Mouse (Mus musculus) embryonic stem cell, embryonic (primary cell): Measurements from ENCODE around the gene Lst1.

Experiments
- CTCF ChIA-PET, 4 experiments: fragments of 300-600 bp in 2 of 4; fragments of 350-600 bp in 2 of 4; sonication (Branson Sonifier 250); formaldehyde crosslinking; loops; one replicate each; lab custom pipeline; 2022; ENCODE audit warnings: inconsistent platforms in 2 of 4; lab: Charles Lee
- POLR2A ChIA-PET, 4 experiments: fragments of 300-600 bp in 2 of 4; fragments of 350-600 bp in 2 of 4; sonication (Branson Sonifier 250); formaldehyde crosslinking; loops; one replicate each; lab custom pipeline; 2022; ENCODE audit warnings: antibody characterized with exemption in 4 of 4, inconsistent platforms in 1 of 4; lab: Charles Lee

Lst1 gene

DNA sequence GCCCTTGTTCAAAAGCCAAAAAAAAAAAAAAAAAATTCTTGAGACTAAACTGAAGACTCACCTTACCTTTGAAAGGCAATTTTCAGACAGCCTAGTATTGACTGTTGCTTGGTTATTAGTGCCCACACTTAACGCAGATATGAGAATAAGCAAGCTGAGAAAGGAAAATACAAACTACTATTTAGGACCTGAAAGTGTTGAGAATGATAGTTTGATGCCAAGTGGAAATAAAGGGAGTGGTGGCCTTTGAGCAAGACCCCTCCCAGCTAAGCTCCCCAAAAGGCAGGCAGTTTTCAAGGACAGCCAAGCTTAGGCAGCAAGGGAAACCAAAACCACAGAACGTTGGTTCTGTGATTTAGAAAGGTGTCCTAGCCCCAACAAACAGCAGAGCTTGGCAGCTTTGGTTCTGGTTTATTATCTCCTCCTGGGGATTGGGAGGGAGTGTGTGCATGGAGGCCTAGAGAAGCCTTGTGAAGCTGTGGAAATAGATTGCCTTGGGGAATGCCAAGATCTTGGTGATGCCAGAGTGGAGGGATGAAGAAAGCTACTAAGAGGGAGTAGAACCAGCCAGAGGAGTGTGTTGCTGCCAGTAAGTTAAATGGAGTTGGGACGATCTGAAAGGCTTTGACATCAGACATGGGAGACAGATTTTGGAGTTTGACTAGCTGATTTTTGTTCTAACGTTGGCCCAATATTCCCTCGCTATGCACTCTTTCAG is 40.2 kb downstream of the Lst1 start:
- POLR2A ChIA-PET: interaction anchor here (0.6 to 24.1 kb wide), 43 partner anchors 2 to 555 kb away, joined by 3 to 561 read pairs (median 5); partner anchors contain the start of genes D17H6S53E (in 3 of the 4), Ddx39b (in 3 of the 4), Apom (in 2 of the 4) and Csnk2b (in 2 of the 4)
- CTCF ChIA-PET: interaction anchor here in 1 of 4 experiments (0.6 to 1.2 kb wide), 3 partner anchors 19 to 111 kb away, joined by 3 to 4 read pairs (median 4); no protein-coding TSS in a partner anchor

DNA sequence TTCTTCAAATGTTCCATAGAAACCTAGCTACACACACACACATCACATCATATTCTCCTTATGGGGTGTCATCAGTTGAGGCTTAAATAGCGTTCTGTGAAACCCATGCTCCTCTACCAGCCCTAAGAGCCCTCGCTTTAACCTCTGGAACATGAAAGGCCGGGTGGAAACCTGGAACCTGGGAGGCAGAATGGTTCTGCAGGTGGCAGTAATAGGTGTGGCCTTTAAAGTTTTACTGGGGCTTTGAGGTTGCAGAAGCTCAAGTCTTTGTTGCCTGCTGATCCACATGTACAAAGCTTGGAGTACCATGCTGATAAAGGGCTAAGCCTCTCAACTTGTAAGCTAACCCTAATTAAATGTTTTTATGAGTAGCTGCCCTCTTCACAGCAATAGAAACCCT is 40.9 kb downstream of the Lst1 start:
- POLR2A ChIA-PET: interaction anchor here (0.6 to 24.1 kb wide), 41 partner anchors 1 to 197 kb away, joined by 3 to 561 read pairs (median 7); partner anchors contain the start of genes D17H6S53E (in 4 of the 4), Ddx39b (in 3 of the 4), Prrc2a (in 3 of the 4) and Apom (in 2 of the 4)
- CTCF ChIA-PET: interaction anchor here in 1 of 4 experiments (0.6 to 0.9 kb wide), 2 partner anchors 21 to 111 kb away, joined by 4 read pairs; no protein-coding TSS in a partner anchor

DNA sequence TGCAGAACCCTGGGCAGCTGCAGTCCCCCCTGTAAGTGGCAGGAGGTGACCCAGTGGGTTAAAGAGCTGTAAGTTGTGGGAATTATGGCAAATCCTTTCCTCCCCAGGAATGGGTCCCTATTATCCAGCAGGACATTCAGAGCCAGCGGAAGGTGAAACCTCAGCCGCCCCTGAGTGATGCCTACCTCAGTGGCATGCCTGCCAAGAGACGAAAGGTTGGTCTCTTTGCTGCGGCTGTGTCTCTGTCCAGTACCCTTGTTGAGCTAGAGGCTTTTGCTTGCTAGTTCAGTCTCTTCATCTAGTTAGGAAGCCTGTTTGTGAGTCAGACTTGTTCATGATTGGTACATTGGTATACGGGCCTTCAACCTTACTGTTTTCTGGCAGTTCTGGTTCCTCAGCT is 42.1 kb downstream of the Lst1 start:
- POLR2A ChIA-PET: interaction anchor here (0.5 to 24.1 kb wide), 35 partner anchors 0 to 196 kb away, joined by 3 to 561 read pairs (median 6); partner anchors contain the start of genes Apom (in 3 of the 4), Prrc2a (in 3 of the 4), D17H6S53E (in 2 of the 4) and Csnk2b (in 1 of the 4)
- CTCF ChIA-PET: interaction anchor here in 1 of 4 experiments (0.6 to 0.8 kb wide), 2 partner anchors 23 to 156 kb away, joined by 3 read pairs; no protein-coding TSS in a partner anchor

DNA sequence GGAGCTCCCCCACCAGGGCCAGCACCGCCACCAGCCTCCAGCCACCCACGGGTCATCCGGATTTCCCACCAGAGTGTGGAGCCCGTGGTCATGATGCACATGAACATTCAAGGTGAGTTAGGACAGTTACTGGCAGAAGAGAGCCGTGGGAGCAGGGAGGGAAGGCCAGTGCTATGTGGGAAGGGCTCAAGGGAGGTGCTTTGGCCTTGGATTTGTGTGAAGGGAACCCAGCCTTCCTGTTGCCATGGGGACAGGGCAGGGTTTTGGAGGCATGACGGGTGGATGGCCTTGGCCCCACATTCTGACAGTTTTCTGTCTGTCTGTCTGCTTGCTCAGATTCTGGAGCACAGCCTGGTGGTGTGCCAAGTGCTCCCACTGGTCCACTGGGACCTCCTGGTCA is 46.3 kb downstream of the Lst1 start:
- ChIA-PET POLR2A (interaction anchor here in 2 of 4 experiments (0.6 to 21.3 kb wide), 16 partner anchors 10 to 189 kb away, joined by 3 to 561 read pairs (median 6); partner anchors contain the start of genes Apom (in 2 of the 2), Csnk2b (in 2 of the 2), D17H6S53E (in 2 of the 2) and Ddx39b (in 2 of the 2)), CTCF (interaction anchor here in 1 of 4 experiments (1.3 kb wide), 1 partner anchor 27 kb away, joined by 5 read pairs; no protein-coding TSS in a partner anchor)

DNA sequence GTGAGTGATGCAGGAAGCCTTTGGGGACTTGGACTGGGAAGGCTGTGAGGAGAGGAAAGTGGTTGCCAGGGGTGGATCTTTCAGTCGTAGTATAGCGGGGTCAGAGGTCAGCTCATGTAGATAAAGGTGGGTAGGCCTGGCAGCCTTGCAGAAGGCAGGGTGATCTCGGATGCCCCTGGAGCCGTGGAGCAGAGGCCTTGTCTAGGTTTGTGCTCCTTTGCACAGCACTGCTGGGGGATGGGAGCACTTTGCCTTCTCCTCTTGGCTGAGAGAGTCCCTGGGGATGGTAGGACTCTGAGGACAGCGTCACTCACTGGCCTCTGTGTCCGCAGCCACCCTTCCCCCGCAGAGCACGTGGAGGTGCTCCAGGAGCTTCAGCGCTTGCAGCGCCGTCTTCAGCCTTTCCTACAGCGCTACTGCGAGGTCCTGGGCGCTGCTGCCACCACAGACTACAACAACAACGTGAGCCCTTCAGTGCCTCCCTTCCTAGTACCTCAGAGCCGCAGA is 47.7 kb downstream of the Lst1 start:
- CTCF ChIA-PET: interaction anchor here in 1 of 4 experiments (0.6 to 0.8 kb wide), 2 partner anchors 9 to 28 kb away, joined by 5 read pairs; partner anchors contain the start of gene Apom
- POLR2A ChIA-PET: interaction anchor here in 3 of 4 experiments (0.6 to 21.3 kb wide), 11 partner anchors 9 to 103 kb away, joined by 3 to 561 read pairs (median 4); partner anchors contain the start of genes D17H6S53E (in 2 of the 3), Prrc2a (in 2 of the 3), Apom (in 1 of the 3) and Csnk2b (in 1 of the 3)

DNA sequence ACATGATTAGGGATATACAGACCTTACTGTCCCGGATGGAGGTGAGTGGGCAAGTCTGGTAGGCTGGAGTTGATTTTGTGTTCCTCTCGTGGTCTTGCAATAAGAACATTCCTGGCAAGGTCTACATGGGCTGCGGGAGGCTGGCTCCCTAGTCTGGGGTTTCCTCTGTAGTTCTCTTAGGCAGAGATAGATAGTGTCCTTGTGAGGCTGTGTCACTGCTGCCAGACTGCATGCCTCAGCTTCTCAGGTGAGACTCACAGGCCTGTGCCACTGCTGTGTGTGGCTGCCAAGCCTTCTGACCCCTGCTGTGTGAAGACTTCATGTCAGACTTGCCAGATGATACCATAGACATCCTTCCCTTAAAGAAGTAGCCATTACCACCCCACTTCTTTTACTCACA is 49.0 kb downstream of the Lst1 start:
- CTCF ChIA-PET: interaction anchor here in 1 of 4 experiments (0.6 kb wide), 1 partner anchor 51 kb away, joined by 3 read pairs; no protein-coding TSS in a partner anchor
- POLR2A ChIA-PET: interaction anchor here (1.0 to 21.3 kb wide), 17 partner anchors 9 to 135 kb away, joined by 3 to 561 read pairs (median 7); partner anchors contain the start of genes Csnk2b (in 2 of the 4), D17H6S53E (in 2 of the 4), Gpank1 (in 2 of the 4) and Prrc2a (in 2 of the 4)

DNA sequence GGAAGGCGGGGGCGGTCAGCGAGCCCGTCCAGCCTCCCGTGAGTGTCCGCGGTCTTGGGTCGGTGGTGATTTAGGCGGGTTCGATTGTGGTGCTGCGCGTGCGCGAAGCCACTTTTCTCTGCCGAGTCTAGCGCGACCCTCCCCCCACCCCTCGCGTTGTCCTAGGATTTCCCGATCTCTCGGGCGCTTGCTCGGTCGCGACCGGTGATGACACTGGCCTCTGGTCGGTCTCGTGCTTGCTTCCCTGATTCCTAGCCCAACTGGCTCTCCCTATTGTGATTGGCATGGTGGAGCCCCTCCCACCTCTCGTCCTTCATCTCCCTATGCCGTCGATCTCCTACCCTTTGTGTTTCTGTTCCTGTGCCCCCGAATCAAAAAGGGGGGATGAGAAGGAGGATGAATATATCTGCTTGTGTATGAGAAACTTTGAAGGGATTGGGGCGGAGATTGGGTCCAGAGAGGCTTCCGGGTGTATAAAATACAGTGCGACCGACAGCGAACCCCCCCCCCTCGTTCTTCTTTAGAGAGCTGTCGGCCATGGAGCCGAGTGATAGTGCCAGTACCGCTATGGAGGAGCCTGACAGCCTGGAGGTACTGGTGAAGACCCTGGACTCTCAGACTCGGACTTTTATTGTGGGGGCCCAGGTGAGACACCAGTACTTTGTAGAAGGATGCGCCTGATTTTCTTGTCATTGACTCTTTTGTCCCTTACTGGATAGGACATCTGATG is 52.5 kb downstream of the Lst1 start:
- ChIA-PET CTCF (interaction anchor here in 1 of 4 experiments (0.6 kb wide), 2 partner anchors 107 to 174 kb away, joined by 3 to 4 read pairs; no protein-coding TSS in a partner anchor), POLR2A (interaction anchor here (0.6 to 21.3 kb wide), 16 partner anchors 9 to 183 kb away, joined by 3 to 561 read pairs (median 3); partner anchors contain the start of genes Prrc2a (in 2 of the 4), Csnk2b (in 1 of the 4), D17H6S53E (in 1 of the 4) and Ddx39b (in 1 of the 4))
